Mouse (Mus musculus) testis, adult 2 months (tissue): ENCODE results near the gene Krt42.

Experiments used
- CTCF ChIP-seq: fragments of 200-500 bp; IDR thresholded peaks from 2 replicates; pipeline ENCODE4 v1.5.1; 2012; ENCODE audit warnings: low read depth, mild to moderate bottlenecking, inconsistent platforms, low read length, moderate library complexity; ENCODE audit not compliant: control insufficient read depth, insufficient read depth, insufficient replicate concordance
- POLR2A ChIP-seq: fragments of 200-500 bp; IDR thresholded peaks from 2 replicates; pipeline ENCODE4 v1.6.1; 2012; ENCODE audit warnings: low read depth, mild to moderate bottlenecking, inconsistent platforms, low read length, moderate library complexity; ENCODE audit not compliant: control insufficient read depth

- no peak for TF ChIP-seq CTCF
- no peak for TF ChIP-seq POLR2A
Measured at GRCm38 (mm10) chr11:100248852-100249465, 20.7 kb downstream of the Krt42 start, which contains the start of gene Krt16.
